Mouse (Mus musculus): Measurements from ENCODE around the gene App.

DNA sequence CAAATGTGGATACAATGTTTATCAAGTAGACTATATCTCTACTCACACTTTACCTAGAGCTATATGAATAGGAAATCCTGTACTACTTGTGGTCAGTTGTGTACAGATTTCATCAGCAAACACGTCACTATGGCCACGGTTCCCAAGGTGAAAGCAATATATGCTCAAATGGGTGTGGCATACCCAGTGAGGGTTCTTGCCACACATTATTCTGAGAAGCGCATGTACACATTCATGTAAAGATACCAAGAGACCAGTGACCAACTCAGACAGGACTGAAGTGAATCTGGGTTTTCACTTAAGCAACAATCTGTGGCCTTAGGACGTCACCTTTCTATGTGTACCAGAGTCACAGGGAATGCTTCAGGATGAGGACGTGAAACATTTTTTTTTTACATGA is 41.4 kb downstream of the App start:
- TF ChIP-seq CTCF (IDR thresholded peaks at IDR 0.05; ENCODE audit: low read depth) (no peak), EP300 (IDR thresholded peaks at IDR 0.05; ENCODE audit: low read depth) (no peak)
